Mouse (Mus musculus) liver, embryonic 14.5 days (tissue): ENCODE results near the gene Slc9a8. TPM values are rescaled to one million over a fixed set of nuclear protein-coding genes. Genes with fewer than 3 reads are reported as not detected.

Experiments
- ATAC-seq: fragments of 200-750 bp; cut with Nextera tagmentation; 2 replicates; pipeline ENCODE4 v1.8.0; 2017; ENCODE audit warnings: moderate number of reproducible peaks, mild to moderate bottlenecking, moderate library complexity; ENCODE audit not compliant: insufficient read depth
- DNase-seq, 3 experiments: peaks; one replicate each; pipeline ENCODE4 v3.0.0-alpha.2; 2012 to 2013; ENCODE audit warnings: low read depth in 3 of 3, low spot score in 3 of 3
- H3K27ac ChIP-seq: fragments of 300-500 bp; sonication (generic); 2 replicates; pipeline ENCODE4 v1.5.1; 2014; ENCODE audit warnings: moderate library complexity, mild to moderate bottlenecking, control low read depth, inconsistent platforms
- H3K27me3 ChIP-seq: fragments of 300-500 bp; sonication (generic); 2 replicates; pipeline ENCODE4 v1.6.1; 2014; ENCODE audit warnings: mild to moderate bottlenecking, low read length, moderate library complexity; ENCODE audit not compliant: control insufficient read depth, insufficient read depth
- H3K36me3 ChIP-seq: fragments of 300-500 bp; sonication (generic); replicated peaks from 2 replicates; pipeline ENCODE4 v1.6.1; 2014; ENCODE audit warnings: low read depth; ENCODE audit not compliant: control insufficient read depth, insufficient read depth
- H3K4me1 ChIP-seq, 2 experiments: fragments of 200-500 bp in 1 of 2; fragments of 300-500 bp in 1 of 2; sonication (generic) in 1 of 2; replicated peaks; 2 replicates each; pipeline ENCODE4 v1.6.1; 2012 to 2014; ENCODE audit warnings: antibody characterized with exemption in 1 of 2, inconsistent platforms in 1 of 2, low read length in 1 of 2; ENCODE audit not compliant: control insufficient read depth in 2 of 2, insufficient read depth in 2 of 2
- H3K4me2 ChIP-seq: fragments of 300-500 bp; sonication (generic); 2 replicates; pipeline ENCODE4 v1.6.1; 2014; ENCODE audit warnings: low read depth, mild to moderate bottlenecking, control low read depth, moderate library complexity
- H3K4me3 ChIP-seq, 2 experiments: fragments of 200-500 bp in 1 of 2; fragments of 300-500 bp in 1 of 2; sonication (generic) in 1 of 2; 2 replicates each; pipeline ENCODE4 v1.5.1; 2012 to 2014; ENCODE audit warnings: low read depth in 2 of 2, low read length in 2 of 2, mild to moderate bottlenecking in 2 of 2, control low read depth in 1 of 2, inconsistent platforms in 1 of 2, moderate library complexity in 1 of 2; ENCODE audit not compliant: insufficient read depth in 1 of 2
- H3K9ac ChIP-seq: fragments of 300-500 bp; sonication (generic); replicated peaks from 2 replicates; pipeline ENCODE4 v1.6.1; 2014; ENCODE audit warnings: mild to moderate bottlenecking, control low read depth, moderate library complexity
- H3K9me3 ChIP-seq: fragments of 300-500 bp; sonication (generic); 2 replicates; pipeline ENCODE4 v1.6.1; 2016; ENCODE audit warnings: low read length, mixed read lengths; ENCODE audit not compliant: control insufficient read depth
- CTCF ChIP-seq: IDR thresholded peaks from 2 replicates; pipeline ENCODE4 v1.5.1; 2016; ENCODE audit warnings: antibody characterized with exemption, low read depth, control low read depth
- EP300 ChIP-seq: IDR thresholded peaks from 2 replicates; pipeline ENCODE4 v1.6.1; 2016; ENCODE audit warnings: antibody characterized with exemption, low read depth
- WGBS: fragments of 180-500 bp; shearing (Covaris S2); extraction: QIAGEN DNeasy Blood & Tissue Kit; methylation state at CpG from one replicate; pipeline ENCODE4 v1.1.7; 2014; ENCODE audit not compliant: insufficient replicate concordance; 5-methylcytosine and 5-hydroxymethylcytosine counted together
- polyA plus RNA-seq, 2 experiments: library from polyadenylated mRNA; depleted of rRNA in 1 of 2; stranded (reverse) in 1 of 2; unstranded in 1 of 2; fragments of >200 nt; fragmentation: Nextera tagmentation in 1 of 2; extraction: Ambion mirVana in 1 of 2; gene quantifications; 2 replicates each; pipeline versions ENCODE4 v1.2.1 to v1.2.3; 2012 to 2014

Slc9a8 gene
- polyA plus RNA-seq, 2 experiments, result 8.7 to 13.9 TPM

- no peak for ATAC-seq
- no peak overlapping the region for H3K9ac ChIP-seq
- no peak for DNase-seq
- no peaks in the 10 kb centered on the region for H3K9me3 ChIP-seq
- H3K4me2 ChIP-seq, result no peak overlapping the region
- peaks cover 19% of the 10 kb centered on the region for H3K36me3 ChIP-seq
- WGBS, result 75% methylated on average over 5 of the region's 5 CpGs
- H3K4me1 ChIP-seq, result 0 out of 4 replicates have a peak, but pooled peaks cover 0 to 2% of the 10 kb centered on the region in 2 experiments
- no peaks in the 10 kb centered on the region for H3K27me3 ChIP-seq
- TF ChIP-seq EP300 (no peak), CTCF (no peak)
- H3K27ac ChIP-seq, result no peak overlapping the region
- H3K4me3 ChIP-seq, result no peak overlapping the region
Observed at GRCm38 (mm10) chr2:167463802-167464201, 42.3 kb downstream of the Slc9a8 start.

- Histone ChIP-seq H3K4me2 (no peak overlapping the region), H3K27ac (no peak overlapping the region), H3K27me3 (no peaks in the 10 kb centered on the region), H3K4me3 (no peak overlapping the region), H3K4me1 (no peaks in the 10 kb centered on the region), H3K9ac (no peak overlapping the region), H3K9me3 (no peaks in the 10 kb centered on the region), H3K36me3 (peaks cover 25% of the 10 kb centered on the region)
- ATAC-seq (no peak), DNase-seq (no peak)
- no peak for TF ChIP-seq CTCF
- TF ChIP-seq EP300, result no peak
- WGBS, result 84% methylated on average over 3 of the region's 3 CpGs
Observed at GRCm38 (mm10) chr2:167465951-167466350, 44.4 kb downstream of the Slc9a8 start.

- 59% methylated on average over 5 of the region's 5 CpGs for WGBS
- Histone ChIP-seq H3K9ac (no peak overlapping the region), H3K27ac (no peak overlapping the region)
Observed at GRCm38 (mm10) chr2:167467214-167467613, 45.7 kb downstream of the Slc9a8 start.

GRCm38 (mm10) chr2:167468444-167468843, 46.9 kb downstream of the Slc9a8 start:
- 85% methylated on average over 6 of the region's 6 CpGs for WGBS
- DNase-seq (no peak), ATAC-seq (no peak)
- Histone ChIP-seq H3K36me3 (peaks cover 39% of the 10 kb centered on the region), H3K27me3 (no peaks in the 10 kb centered on the region), H3K27ac (no peak overlapping the region), H3K4me3 (no peak overlapping the region), H3K4me1 (no peaks in the 10 kb centered on the region), H3K4me2 (no peak overlapping the region), H3K9ac (no peak overlapping the region), H3K9me3 (no peaks in the 10 kb centered on the region)
- TF ChIP-seq CTCF (peak; percentile 60), EP300 (no peak)

More at GRCm38 (mm10) chr2:167467214-167467613, 45.7 kb downstream of the Slc9a8 start:
- DNase-seq (no peak), ATAC-seq (no peak)
- TF ChIP-seq CTCF, result no peak
- Histone ChIP-seq H3K27me3 (no peaks in the 10 kb centered on the region), H3K9me3 (no peaks in the 10 kb centered on the region), H3K4me3 (no peak overlapping the region), H3K36me3 (peaks cover 35% of the 10 kb centered on the region), H3K4me1 (no peaks in the 10 kb centered on the region), H3K4me2 (no peak overlapping the region)

- DNase-seq, result no peak
- ATAC-seq, result no peak
- Histone ChIP-seq H3K36me3 (peaks cover 39% of the 10 kb centered on the region), H3K4me1 (no peaks in the 10 kb centered on the region), H3K4me3 (no peak overlapping the region), H3K9ac (no peak overlapping the region), H3K4me2 (no peak overlapping the region), H3K27me3 (no peaks in the 10 kb centered on the region), H3K9me3 (no peaks in the 10 kb centered on the region), H3K27ac (no peak overlapping the region)
- TF ChIP-seq CTCF, result no peak
- TF ChIP-seq EP300, result no peak
- 86% methylated on average over 3 of the region's 3 CpGs for WGBS
Observed at GRCm38 (mm10) chr2:167470611-167471010, 49.1 kb downstream of the Slc9a8 start.
